Mouse (Mus musculus) ES-Bruce4 (cell line): ENCODE results near the gene Ptpn13.

ENCODE experiments used
- CTCF ChIP-seq: IDR thresholded peaks from one replicate; pipeline ENCODE4 v1.8.1; 2011; ENCODE audit warnings: low read depth, low read length
- POLR2A ChIP-seq: IDR thresholded peaks from one replicate; pipeline ENCODE4 v1.8.1; 2011; ENCODE audit warnings: low read length; ENCODE audit not compliant: insufficient read depth

DNA sequence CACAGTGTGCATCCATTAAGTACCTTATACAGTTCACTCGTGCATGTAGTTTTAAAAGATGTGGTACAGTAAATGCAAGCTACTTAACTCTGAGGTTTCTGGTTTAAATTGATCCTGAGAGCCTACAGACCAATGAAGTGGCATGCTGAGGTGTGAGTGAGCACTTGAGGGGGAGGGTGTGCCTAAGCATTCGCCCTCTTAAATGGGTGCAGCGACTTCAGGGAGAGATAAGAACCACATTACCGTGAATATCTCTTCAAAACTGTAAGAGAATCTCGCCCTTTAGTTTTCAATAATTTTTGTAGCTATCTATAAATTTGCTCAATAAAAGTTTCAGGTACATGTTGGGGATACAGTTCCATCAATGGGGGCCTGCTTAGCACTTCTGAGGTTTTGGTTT lies 54.5 kb downstream of the Ptpn13 start:
- TF ChIP-seq POLR2A: no peak
- no peak for TF ChIP-seq CTCF
